Mouse (Mus musculus) stomach, embryonic 15.5 days (tissue): Measurements from ENCODE around the gene Pmpcb. TPM values are rescaled to one million over a fixed set of nuclear protein-coding genes. Genes with fewer than 3 reads are reported as not detected.

ENCODE experiments used
- polyA plus RNA-seq: library from polyadenylated mRNA; unstranded; fragments of >200 nt; fragmentation: Nextera tagmentation; extraction: Ambion mirVana; gene quantifications from 2 replicates; pipeline ENCODE4 v1.2.1, GENCODE M21; 2015

Pmpcb gene
- polyA plus RNA-seq, 1 experiment from 2014 or later = 75.9 TPM

Other genes starting within 250 kb of the Pmpcb start
- gene Lrrc17, start 193.6 kb upstream of the Pmpcb start, polyA plus RNA-seq = 55.3 and 57.7 TPM in 2 replicates
- gene Fbxl13, start 91.5 kb upstream of the Pmpcb start, polyA plus RNA-seq = 0.13 and 0.36 TPM in 2 replicates
- 33.8 and 35.6 TPM in 2 replicates for gene Armc10, start 91.3 kb upstream of the Pmpcb start, polyA plus RNA-seq
- 2.6 and 3.3 TPM in 2 replicates for gene Napepld, start 35.7 kb upstream of the Pmpcb start, polyA plus RNA-seq
- gene Dnajc2, start 48.1 kb downstream of the Pmpcb start, polyA plus RNA-seq = 68.9 and 74.6 TPM in 2 replicates
- gene Psmc2, start 48.1 kb downstream of the Pmpcb start, polyA plus RNA-seq = 154 and 175 TPM in 2 replicates
- not detected in 2 replicates for gene Slc26a5, start 128.5 kb downstream of the Pmpcb start, polyA plus RNA-seq